Mouse (Mus musculus) inflammation-experienced regulatory T-cells, adult 6 months (primary cell): ENCODE data around the gene Map1b. TPM values are rescaled to one million over a fixed set of nuclear protein-coding genes. Genes with fewer than 3 reads are reported as not detected.

Experiments
- ATAC-seq: one replicate; pipeline ENCODE4 v1.8.0; 2017
- polyA plus RNA-seq, 3 experiments: library from polyadenylated mRNA; unstranded; fragments of 100-300 nt; shearing (Covaris generic); gene quantifications; one replicate each; pipeline ENCODE4 v1.2.1; 2017

Gene Map1b
- polyA plus RNA-seq, 3 experiments from 2014 or later, result 0.12 to 0.36 TPM; not detected in 1

- ATAC-seq, result no peak
These were observed 71.5 kb downstream of the Map1b start for GRCm38 (mm10) chr13:99444880-99445279.

- no peak for ATAC-seq
These were observed 71.9 kb downstream of the Map1b start for GRCm38 (mm10) chr13:99444431-99444871.

- no peak for ATAC-seq
These were observed 72.7 kb downstream of the Map1b start for GRCm38 (mm10) chr13:99443484-99444175.

GRCm38 (mm10) chr13:99442434-99443249, 73.7 kb downstream of the Map1b start:
- ATAC-seq, result no peak

- ATAC-seq, result no peak
These were observed 74.5 kb downstream of the Map1b start for GRCm38 (mm10) chr13:99441700-99442433.

GRCm38 (mm10) chr13:99440228-99440627, 76.1 kb downstream of the Map1b start:
- no peak for ATAC-seq

GRCm38 (mm10) chr13:99439357-99439756, 77.0 kb downstream of the Map1b start:
- ATAC-seq, result no peak

- no peak for ATAC-seq
These were observed 79.3 kb downstream of the Map1b start for GRCm38 (mm10) chr13:99437051-99437450.

GRCm38 (mm10) chr13:99434494-99434893, 81.8 kb downstream of the Map1b start:
- ATAC-seq, result no peak

- no peak for ATAC-seq
These were observed 83.0 kb downstream of the Map1b start for GRCm38 (mm10) chr13:99433068-99434008.

- ATAC-seq, result no peak
These were observed 92.8 kb downstream of the Map1b start for GRCm38 (mm10) chr13:99423581-99423980.

- no peak for ATAC-seq
These were observed 99.7 kb downstream of the Map1b start for GRCm38 (mm10) chr13:99416601-99417000.

GRCm38 (mm10) chr13:99414352-99414742, 102.0 kb downstream of the Map1b start:
- ATAC-seq, result no peak

GRCm38 (mm10) chr13:99413481-99414351, 102.6 kb downstream of the Map1b start:
- no peak for ATAC-seq

GRCm38 (mm10) chr13:99412477-99413080, 103.8 kb downstream of the Map1b start:
- no peak for ATAC-seq

- no peak for ATAC-seq
These were observed 104.6 kb downstream of the Map1b start for GRCm38 (mm10) chr13:99411761-99412160.

- ATAC-seq, result no peak
These were observed 105.5 kb downstream of the Map1b start for GRCm38 (mm10) chr13:99410611-99411515.

GRCm38 (mm10) chr13:99409216-99409615, 107.1 kb downstream of the Map1b start:
- ATAC-seq, result no peak

GRCm38 (mm10) chr13:99399373-99399772, 117.0 kb downstream of the Map1b start:
- no peak for ATAC-seq
